Mouse (Mus musculus): ENCODE results near the gene Map9.
"Not testable (repeated sequence)": the region's sequence is repeated elsewhere in the genome, so short reads cannot be mapped to it uniquely, and the experiment has no call there.

Map9 gene

DNA sequence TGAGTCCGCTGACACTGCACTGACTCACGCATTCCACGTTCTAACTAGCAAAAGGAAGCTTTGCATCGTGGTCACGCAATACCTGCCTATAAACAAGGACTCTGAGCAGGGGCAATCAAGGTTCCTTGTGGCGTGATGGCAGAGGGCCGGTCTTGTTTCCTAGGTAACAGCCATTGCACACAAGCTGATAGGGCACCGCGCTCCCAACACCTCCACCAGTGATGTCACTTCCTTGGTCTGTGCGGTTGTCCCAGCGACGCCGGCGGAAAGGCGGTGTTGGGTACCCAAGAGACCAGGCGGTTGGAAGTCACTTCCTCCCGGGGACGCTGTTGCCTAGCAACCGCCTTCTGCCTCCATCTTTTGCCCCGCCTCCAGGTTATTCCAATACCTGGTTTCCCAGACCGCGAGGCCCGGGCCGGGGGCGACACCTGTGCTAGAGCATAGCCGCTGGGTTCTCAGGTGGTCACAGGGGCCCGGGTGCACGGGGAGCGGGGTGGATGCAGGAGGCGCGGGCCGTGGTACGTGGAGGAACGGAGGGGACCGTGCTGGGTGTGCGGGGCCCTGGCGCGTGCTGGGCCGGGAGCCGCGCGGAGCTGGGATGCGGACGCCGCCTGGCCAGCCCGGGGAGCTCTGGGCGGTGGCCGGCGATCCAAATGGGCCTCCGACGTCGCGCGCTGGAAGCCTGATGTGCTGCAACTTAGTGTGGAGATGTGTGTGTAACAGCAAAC is at the start of gene Map9:
TSS of gene Map9 (plus strand) at position 248 of the 728 bp plus-strand sequence.
- peak; percentile 83 for DNase-seq

DNA sequence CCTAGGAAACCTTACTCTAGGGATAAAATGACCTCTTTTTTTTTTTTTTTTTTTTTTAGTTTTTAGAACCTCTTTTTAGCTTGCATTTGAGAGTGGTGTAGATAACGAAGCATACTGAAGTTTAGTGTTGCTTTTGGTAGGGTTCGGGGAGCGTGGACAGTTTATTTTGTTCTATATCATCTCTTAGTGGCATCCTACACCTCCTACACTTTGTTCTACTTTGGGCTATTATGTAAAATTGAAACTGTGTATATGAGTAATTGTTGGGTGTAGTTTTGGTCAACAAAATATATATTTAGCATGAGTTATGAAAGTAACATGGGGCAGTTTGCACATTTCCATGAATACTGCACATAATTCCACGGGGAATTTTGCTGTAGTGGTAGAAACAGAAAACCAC is 42.1 kb upstream of the Map9 start:
- DNase-seq: no peak

DNA sequence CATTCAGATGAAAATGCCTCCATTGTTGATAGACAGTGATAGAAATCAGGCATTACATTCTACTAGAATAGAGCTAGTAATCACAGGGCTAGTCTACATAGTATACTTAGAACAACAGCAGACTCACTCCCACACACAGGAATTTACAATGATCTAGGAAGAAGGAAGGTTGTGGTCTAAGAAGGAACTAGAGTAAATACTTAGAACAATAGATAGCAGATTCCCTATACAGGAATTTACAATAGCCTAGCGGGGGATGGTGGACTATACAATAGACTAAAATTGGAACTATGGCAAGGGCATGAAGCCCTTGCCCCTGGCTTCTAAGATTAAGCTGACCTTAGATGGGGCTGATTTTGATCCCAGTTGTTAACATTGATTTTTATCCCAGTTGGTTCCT is 31.1 kb upstream of the Map9 start:
- DNase-seq: not testable (repeated sequence)

DNA sequence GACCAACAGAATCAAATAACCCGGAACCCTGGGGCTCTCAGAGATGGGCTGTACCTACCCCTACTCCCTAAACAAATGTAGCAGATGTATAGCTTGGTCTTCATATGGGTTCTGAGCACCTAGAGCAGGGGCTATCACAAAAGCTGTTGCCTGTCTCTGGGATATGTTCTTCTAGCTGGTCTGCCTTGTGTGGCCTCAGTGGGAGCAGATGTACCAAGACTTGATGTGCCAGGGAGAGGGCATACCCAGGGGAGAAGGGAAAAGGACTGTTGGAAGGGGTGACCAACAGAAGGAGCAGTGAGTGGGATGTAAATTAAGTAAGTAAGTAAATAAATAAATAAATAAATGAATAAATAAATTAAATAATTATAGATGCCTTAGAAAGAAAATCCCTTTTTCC is 25.8 kb upstream of the Map9 start:
- no peak for DNase-seq

DNA sequence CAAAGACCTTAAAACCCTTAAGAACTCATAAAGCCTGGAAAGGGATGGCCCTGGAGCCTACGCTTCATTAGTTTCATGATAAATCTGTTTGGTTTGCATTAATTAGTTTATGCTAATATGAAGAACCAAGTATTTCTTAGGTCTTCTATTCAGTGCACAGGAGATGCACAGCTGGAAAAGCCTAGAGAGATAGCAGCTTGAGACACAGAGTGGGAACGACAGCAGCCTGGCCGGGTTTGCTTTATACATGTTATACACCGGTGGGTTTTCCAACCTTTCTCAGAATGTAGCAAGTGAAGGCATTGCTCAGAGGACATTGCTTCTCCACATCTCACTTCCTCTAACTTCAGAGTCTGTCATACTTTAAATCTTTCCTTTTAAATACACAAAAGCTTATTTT is 25.3 kb upstream of the Map9 start:
- DNase-seq: no peak

DNA sequence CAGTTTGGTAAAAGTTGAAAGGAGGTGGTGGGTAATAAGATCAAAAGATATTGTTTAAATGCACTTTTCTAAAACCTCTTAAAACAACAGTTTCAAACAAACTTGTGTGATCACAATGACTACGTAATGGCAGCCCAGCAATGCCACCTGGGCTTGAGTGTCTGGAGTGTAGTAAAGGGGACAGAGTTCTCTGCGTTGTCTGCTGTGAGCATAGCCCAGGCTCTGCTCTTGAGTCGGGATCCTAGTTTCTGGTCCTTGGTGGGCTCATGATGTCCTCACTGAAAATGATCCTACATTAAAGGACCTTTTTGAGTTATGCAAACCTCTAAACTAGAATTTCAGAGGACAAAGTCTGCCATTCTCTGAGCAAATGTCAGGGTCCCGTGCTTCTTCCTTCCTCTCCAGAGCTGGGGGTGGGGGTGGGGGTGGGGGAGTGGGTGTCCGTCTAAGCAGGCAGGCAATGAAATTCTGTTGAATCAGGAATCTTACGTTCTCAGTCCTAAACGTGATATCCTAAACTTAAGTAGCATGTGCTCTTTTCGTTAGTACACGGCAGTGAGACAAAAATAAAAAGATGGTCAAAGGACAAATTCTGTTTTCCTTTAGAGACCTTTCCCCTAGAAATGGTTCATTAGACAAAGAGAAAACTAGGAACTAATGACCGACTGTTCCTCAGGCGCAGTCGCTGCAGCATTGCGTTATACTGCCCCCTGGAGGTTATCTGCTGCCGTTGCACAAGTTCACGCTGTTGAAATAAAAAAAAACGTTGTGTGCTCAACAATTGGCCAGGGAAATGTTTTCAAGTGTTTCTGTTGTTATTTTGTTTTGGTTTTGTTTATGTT is 24.5 kb upstream of the Map9 start:
- DNase-seq: peak; percentile 56

DNA sequence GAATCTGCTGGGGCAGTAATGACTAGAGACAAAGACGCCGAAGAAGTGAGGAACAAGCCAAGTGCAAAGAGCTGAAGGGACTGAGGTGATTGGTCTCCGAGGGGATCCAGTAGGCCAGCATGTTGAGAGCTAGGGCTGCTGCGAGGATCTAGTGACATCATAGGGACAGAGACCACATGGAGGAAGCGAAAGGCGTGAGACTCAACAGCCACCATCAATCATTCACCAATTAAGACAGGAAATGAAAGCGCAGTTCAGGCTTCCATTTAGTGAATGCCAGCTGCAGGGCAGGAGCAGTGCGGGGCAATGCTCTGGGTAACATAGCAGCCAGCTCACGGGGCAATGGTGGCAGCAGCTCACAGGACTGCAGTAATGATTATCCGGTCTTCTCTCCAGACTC is 17.7 kb upstream of the Map9 start:
- no peak for DNase-seq

DNA sequence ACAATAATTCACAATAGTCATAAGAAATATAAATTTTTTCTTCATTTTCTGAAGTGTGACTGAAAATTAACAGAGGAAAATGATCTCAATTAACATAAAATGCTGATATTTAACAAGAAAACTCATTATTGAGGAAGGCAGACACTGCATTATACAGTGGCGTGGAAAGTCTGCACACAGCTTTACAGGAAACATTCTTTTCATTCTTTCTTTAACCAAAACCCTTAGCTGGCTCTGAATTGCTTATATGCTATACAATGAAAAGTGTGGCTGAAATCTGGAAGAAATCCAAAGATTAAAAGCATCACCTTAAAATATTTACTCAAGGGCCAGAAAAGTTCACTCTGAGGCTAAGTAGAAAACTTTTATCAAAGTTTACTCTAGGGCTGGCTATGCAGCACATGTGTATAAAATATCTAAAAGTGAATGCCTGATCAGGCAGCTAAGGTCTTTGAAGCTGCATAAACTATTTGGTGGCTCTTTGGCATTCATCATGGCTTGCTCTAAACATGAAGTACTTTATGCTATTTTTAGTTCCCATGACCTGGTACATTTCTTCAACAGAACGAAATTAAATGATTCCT is 9.5 kb upstream of the Map9 start:
- DNase-seq: no peak

DNA sequence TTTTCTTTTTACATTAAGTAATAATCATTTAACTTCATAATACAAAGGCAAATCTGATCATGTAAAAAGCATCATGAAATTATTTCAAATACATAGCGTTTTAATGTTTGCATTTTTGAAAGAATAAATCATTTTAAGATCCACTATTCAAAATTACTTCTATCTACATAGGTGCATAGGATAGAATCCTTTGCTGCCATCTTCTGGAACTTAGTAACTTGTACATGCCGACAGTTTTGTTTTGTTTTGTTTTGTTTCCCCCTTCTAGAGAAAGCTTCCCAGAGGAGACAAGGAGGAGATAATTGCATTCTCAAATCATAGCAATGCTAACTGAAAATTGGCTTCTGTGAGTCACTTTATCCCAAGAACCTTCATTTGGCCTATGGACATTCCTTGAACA is 7.5 kb upstream of the Map9 start:
- DNase-seq: no peak

DNA sequence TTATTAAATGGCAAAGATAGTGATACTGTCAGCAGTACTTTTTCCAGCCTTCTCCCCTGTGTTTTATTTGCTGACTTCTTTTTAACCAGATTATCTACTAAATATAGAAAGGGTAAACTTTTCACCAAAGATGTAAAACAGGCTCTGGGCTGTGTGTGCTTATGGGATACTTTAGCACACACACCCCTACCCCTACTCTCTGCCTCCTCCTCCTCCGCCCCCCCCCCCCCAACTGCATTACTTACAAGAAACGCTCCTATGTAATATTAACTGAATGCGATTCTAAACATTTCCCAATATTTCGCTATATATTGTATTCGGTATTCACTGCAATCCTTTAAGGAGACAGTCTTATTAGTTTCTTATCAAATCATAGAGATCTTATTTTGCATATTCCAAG is 504 bp upstream of the Map9 start:
- no peak for DNase-seq

DNA sequence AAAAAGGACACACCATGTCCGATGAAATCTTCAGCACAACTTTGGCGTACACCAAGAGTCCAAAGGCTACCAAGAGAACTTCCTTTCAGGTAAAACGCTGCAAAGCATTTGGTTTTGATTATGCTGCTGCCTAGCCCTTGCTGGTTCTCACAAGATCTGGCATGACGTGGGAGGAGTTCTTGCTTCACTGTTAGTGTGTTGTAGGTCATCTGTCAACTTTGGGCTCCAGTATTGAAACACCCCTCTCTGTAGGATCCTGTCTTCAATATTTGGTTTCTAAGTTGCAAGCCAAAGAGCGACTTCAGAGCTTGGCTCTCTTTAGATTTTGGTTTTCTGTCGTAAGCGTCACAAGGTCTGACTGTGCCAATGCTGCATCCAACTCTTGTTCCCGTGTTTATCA is 1.2 kb downstream of the Map9 start:
- no peak for DNase-seq

DNA sequence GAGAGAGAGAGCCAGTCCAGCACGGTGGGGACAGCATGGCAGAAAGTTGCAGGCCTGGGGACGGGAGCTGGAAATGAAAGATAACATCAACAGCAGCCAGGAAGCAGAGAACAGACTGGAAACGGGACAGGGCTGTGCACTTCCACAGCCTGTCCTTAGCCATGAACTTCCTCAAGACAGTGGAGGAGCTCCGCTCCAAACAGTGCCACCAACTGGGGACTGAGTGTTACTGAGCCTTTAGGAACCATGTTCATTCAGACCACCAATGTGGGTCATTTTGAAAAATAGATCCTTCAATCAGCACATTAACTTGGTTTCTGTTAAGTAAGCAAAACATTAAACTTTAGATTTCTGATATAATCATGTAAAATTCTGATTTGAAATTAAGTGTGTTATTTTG is 4.6 kb downstream of the Map9 start:
- DNase-seq: peak; percentile 14

DNA sequence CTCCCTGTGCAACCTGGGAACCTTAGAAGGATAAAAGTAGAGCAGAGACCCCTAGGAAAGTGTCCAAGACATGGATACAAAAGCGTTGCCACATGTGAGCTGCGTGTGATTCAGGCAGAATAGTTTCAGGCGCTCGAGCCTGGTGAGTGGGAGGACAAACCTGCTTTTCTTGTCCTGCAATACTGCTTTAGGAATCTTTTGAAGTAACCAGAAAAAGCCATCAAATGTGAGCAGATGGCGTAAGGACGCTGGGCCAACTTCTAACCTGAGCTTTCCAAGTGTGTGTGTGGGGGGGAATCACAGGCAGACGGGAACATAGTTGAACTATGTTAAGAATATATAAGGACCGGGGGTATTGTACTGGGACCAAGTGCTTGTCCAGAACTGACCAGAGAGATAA is 6.7 kb downstream of the Map9 start:
- DNase-seq: no peak

DNA sequence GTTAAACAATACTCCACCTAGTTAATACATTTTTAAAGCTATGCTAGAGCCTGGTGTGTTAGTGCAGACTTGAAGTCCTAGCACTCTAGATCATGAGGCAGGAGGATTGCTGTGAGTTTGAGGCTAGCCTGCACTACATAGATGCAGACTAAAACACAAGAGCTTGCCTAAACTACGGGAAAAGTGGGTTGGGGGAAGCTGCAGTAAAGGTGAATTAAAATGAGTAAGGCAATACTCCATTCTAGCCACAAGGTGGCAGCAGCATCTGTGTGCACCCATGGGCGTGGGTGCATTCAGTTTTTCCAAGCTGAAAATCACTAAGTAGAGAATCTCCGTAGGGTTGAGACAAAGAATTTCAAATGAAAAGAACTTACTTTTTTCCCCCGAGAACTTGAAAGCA is 7.1 kb downstream of the Map9 start:
- peak; percentile 10 for DNase-seq

DNA sequence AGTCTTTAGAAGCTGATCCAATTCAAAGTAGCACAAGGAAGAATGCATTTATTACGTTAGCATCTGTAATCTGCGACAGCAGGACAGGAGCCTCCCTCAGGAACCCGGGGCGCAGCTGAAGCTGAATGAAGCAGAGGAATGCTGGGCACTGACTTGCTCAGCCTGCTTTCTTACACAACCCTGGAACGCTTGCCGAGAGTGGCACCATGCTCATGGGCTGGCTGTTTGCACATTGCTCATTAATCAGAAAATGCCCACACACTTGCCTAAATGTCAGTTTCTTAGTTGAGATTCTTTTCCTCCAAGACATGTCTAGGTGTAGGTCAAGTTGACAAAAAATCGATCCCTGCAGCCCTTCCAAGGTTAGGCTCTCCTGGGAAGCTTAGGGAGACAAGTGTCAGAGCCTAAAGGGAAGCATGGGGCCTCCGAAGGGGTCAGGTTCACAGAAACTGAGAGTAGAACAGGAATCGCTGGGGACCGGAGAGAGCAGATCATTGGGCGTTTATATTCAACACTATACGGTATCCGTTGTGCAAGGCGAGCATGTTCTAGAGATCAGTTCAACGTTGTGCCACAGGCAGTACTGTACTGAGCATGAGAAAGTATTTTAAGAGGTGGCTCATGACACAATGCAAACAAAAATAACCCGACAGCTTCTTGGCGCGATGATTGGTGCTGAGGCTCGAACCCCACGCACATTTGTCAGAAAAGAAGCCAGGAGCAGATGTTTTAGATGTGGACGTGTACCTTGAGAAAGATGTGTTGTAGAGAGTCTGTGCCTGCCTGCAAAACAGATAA is 11.4 kb downstream of the Map9 start:
- no peak for DNase-seq

DNA sequence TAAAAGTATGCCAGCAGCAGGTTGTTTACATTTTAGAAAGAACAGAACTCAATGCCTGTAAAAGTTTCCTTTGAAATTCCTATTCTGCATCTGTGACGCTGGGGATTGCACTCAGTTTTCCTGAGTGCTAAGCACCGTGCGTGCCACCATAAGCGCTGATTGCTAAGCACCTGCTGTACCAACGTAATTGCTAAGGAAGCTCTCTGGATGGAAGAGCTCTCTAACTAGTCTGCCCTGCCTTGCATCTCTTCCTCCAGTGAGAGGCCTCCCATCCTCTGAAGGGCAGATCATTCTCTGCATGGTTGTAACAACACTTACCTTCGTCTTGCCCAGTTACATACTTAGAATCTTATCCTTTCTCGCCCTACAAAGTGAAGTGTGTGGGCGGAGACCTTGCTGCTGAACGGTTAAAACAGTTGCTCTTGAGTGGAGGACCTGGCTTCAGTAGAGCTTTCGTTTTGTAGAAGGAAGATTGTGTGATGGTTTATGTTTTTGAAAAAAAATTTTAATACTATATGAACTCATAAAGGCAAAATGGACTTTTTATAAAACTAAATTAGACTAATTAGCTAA is 12.7 kb downstream of the Map9 start:
- no peak for DNase-seq

DNA sequence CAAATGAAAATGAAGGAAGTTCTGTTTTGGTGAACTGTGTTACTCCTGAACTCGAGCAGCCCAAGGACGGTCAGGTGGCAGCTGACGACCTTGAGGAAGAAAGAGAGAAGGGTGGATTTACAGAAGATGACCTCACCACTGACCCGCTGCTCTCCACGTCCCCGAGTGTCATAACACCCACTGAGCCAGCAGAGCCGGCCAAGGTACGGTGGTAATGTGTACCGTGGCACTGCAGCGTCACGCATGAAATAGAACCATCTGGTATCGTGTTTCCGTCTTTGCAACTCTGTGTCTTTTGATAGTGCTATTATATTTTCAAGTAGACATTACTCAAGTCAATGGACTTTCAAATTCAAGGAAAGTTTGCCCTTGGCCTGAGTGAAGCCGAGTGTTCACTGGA is 19.1 kb downstream of the Map9 start:
- DNase-seq: no peak

DNA sequence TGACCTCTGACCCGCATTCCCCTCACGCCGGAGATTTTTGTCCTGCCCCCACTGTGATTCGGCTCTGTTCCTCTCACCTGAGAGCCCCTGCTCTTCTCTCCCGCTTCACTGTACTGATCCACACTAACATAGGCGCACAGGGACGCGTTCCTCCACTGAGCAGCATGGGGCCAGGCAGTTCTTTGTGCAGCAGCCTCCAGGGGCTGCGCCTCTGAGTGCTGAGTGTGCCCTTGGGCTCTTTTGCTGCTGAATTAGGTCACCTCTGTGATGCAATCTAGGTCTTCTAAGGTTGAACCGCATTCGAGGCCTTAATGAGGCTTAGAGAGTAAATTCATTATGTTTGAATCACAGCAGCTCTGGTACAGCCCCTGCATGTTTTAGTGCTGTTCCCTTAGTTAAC is 24.5 kb downstream of the Map9 start:
- no peak for DNase-seq

DNA sequence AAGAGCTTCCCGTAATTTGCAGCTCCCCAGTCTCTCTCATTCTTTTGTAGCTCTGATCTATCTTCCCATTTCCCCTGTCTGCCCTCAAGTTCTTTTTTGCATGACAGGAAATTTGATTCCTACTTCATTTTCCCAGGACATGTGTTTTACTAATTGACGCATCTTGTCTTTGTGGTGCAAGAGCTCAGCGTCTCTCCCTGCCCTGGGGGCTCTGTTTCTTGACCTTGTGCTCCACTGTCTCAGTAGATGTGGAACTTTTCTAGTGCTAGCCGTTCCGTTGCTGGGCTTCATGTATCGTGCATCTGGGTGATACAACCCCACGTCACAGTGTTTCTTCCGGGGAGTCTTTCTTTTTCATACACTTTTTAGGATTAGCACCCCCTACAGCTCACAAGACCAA is 27.2 kb downstream of the Map9 start:
- no peak for DNase-seq

DNA sequence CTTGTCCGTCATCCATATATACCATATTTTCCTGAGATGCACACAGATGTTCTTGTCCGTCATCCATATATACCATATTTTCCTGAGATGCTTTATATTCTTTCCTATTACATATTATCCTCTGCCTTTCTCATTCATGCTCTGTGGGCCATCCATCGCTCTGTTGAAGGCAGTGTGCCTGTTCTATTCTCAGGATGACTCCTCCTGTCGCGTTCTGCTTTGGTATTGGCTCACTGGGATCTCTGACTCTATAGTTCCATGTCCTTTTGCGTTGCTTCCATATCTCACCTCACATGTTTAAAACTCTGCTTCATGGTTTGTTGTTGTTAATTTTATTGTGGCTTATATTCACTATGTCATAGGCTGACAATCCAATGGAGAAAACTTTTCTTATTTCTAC is 48.0 kb downstream of the Map9 start:
- no peak for DNase-seq

DNA sequence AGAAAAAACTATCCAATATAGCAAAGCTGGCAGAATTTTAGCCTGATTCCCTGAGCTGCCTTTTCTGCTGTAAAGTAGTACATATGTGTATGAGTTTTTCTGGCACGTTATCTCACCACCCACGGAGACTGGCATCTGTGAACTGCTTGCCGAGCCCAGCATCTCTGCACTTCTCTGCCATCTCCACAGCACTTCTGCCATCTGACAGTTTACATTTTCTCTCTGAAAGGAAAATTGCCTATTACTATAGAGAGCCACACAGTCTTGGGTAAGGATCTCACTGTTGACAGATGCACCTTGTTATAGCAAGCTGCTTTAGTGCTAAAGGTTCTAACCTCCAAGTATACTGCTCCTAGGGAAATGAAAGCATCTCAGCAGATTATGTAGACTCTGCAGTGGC is 48.5 kb downstream of the Map9 start:
- no peak for DNase-seq

DNA sequence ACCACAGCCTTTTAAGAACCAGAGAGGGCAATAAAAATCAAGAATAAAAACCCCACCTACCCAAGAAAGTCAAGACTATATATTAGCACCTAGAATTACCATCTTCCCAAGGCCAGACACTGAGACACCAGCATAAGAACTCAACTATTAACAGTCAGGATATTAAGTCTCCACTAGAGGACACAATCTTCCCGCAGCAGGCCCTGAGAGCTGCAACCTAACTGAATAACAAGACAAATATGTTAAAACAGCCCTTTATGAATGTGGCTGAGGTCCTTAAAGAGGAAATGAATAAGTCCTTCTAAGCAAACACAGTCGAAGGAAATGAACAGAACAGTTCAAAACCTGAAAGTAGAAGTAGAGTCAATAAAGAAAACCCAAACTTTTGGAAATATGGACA is 49.6 kb downstream of the Map9 start:
- no peak for DNase-seq

DNA sequence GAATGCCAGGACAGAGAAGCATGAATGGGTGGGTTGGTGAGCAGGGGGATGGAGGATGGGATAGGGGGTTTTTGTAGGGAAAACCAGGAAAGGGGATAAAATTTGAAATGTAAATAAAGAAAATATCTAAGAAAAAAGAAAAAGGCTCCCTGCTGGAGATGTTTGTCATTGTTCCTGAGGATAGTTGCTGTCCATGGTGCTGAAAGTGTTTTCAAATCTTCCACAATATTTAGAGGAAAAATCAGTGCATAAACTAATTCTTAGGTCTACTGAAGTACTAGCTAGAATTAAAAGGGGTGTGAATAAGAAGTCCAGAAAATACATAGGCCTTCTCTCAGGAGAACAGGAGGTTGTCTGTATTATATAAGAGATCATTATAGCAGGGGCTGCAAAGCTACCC is 54.6 kb downstream of the Map9 start:
- DNase-seq: no peak

Measured in liver (tissue).